Mouse (Mus musculus): ENCODE results near the gene Ssbp3. TPM values are rescaled to one million over a fixed set of nuclear protein-coding genes. Genes with fewer than 3 reads are reported as not detected.
A peak's percentile ranks its signal among the peaks of the same experiment; 100 is the strongest.

Gene Ssbp3
- total RNA-seq, 2 experiments from 2014 or later: 109 to 115 TPM

- no peak for DNase-seq (ENCODE audit: low spot score in 2 of 2)
- intact Hi-C loops (cut with DNase I): no loop called here
Measured at GRCm38 (mm10) chr4:106926401-106926800, 15.9 kb downstream of the Ssbp3 start.

GRCm38 (mm10) chr4:106927034-106927433 lies 16.5 kb downstream of the Ssbp3 start:
- no peak for DNase-seq (ENCODE audit: low spot score in 2 of 2)
- intact Hi-C loops (cut with DNase I): no loop called here

- intact Hi-C loops (cut with DNase I): no loop called here
- no peak for DNase-seq (ENCODE audit: low spot score in 2 of 2)
Measured at GRCm38 (mm10) chr4:106928961-106929360, 18.5 kb downstream of the Ssbp3 start.

- no peak for DNase-seq (ENCODE audit: low spot score in 2 of 2)
- intact Hi-C loops (cut with DNase I): no loop called here
Measured at GRCm38 (mm10) chr4:106932583-106932982, 22.1 kb downstream of the Ssbp3 start.

GRCm38 (mm10) chr4:106933813-106934482 lies 23.4 kb downstream of the Ssbp3 start:
- no peak for DNase-seq (ENCODE audit: low spot score in 2 of 2)
- intact Hi-C loops (cut with DNase I): no loop called here

DNA sequence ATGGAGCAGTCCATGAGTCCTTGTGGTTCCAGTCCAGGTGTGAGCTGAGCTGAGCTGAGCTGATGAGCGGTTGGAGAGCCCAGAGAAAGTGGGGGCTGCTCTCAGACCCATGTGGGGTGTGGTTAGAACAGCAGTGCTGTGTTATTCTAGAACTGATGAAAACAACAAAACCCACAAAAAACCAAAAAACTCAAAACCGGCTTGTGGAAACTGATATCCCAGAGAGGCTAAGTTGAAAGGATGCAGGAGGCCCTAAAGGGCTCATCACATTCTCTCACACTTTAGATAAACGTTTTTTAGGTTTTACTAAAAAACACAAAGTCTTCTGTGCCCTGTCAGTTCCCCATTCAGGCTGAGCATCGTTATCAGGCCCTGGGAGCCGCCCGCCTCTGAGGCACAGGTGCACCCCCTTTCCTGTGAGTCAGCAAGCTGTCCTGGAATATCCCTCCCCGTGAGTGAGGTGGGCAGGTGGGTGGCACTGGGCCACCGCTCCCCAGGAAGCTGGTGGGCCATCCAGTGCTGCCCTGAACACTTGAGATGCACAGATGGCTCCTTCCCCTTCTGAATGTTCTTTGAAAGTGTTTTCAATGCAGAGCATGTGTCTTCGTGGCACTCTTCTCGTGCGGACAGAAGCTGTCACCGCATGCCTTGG lies 24.6 kb downstream of the Ssbp3 start:
- intact Hi-C loops (cut with DNase I): no loop called here
- peak in 1 of 2 experiments; percentile 56 for DNase-seq (ENCODE audit: low spot score in 2 of 2)

DNA sequence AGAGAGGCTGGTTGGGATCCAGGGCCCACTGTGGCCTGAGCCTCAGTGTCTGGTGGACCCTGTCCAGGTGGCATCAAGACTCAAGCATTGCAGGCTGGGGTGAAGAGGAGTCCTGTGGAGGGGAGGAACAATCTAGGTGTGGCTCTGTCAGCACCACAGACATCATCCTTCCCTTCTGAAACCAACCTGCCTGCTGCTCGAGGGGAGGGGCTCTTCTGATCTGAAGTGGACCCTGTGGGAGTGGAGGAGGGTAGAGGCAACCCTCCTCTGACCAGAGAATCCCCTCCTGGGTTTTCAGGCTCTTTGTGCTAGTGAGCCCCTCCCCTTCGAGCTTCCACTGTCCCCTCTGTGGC lies 25.1 kb downstream of the Ssbp3 start:
- no peak for DNase-seq (ENCODE audit: low spot score in 2 of 2)
- intact Hi-C loops (cut with DNase I): no loop called here

DNA sequence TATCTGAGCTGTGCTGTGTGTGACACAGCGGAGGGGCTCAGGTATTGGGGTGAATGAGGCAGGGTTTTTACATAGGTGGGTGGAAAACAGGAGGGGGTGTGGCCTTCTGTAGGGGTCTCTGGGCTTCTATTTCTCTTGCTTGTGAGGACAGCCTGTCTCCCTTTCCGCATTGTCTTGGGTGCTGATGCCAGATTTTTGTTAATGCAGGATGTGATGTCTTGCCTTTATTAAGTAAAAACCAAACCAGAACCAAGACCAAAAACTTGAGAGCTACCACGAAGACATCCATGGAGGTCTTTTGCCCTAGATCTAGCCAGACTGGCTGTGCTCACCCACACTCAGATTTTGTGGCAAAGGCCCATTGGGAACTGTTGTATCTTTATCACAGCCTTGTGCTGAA lies 25.5 kb downstream of the Ssbp3 start:
- intact Hi-C loops (cut with DNase I): no loop called here
- DNase-seq (ENCODE audit: low spot score in 2 of 2): no peak

GRCm38 (mm10) chr4:106936741-106937140 lies 26.2 kb downstream of the Ssbp3 start:
- intact Hi-C loops (cut with DNase I): no loop called here
- DNase-seq (ENCODE audit: low spot score in 2 of 2): no peak

GRCm38 (mm10) chr4:106938506-106939222 lies 28.2 kb downstream of the Ssbp3 start:
- no peak for DNase-seq (ENCODE audit: low spot score in 2 of 2)
- intact Hi-C loops (cut with DNase I): no loop called here

DNA sequence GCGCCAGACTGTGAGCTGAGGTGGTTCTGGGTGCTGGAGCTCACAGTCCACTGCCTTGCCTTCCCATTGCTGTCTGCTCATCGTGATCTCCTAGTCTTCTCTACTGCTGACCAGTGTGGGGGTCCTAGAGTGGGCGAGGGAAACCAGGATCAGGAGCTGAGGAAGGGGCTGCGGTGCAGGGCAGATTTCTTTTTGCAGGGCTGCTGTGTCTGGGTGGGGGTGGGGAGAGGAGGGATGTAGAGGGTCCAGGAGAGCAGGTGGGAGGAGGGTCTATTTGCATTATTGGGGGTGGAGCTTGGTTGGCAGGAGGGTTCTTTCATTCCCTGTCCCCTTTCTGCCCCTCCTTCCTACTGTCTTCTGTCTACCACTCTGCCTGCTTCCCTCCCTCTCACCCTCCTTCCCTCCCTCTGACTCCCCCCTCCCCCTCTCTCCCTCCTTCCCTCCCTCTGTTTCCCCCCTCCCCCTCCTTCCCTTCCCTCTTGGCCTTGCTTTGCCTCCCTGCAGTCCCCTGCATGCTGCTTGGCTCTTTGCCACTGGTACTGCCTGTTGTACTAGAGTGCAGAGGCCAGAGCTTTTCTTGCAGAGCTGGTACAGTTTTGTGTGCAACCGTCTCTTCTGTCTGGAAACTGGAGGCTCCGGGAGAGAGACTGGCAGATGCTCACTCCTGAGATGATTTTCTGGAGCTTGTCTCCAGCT lies 28.9 kb downstream of the Ssbp3 start:
- intact Hi-C loops (cut with DNase I): no loop called here
- DNase-seq (ENCODE audit: low spot score in 2 of 2): peak; percentile 43 to 50

DNA sequence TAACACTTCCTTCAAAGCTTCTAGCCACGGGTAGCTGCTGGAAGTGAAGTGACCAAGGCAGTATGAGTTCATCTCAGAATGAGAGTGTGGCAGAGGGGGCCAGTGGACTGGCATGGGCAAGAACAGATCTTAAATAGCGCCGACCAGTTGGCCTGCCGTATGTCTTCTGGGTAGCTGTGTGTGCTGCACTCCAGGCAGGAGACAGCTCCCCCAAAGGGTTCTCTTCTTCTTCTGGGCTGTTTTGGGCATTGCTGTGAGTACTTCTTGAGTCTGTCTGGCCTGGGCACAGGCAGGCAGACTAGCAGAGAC lies 29.4 kb downstream of the Ssbp3 start:
- intact Hi-C loops (cut with DNase I): loop anchor here (5.0 kb wide), 1 partner anchor 47 kb away; no protein-coding TSS in a partner anchor

GRCm38 (mm10) chr4:106940945-106941344 lies 30.4 kb downstream of the Ssbp3 start:
- DNase-seq (ENCODE audit: low spot score in 2 of 2): no peak
- intact Hi-C loops (cut with DNase I): loop anchor here (5.0 kb wide), 1 partner anchor 46 kb away; no protein-coding TSS in a partner anchor

More for the DNA sequence above, 29.4 kb downstream of the Ssbp3 start:
- DNase-seq (ENCODE audit: low spot score in 2 of 2): no peak

- intact Hi-C loops (cut with DNase I): loop anchor here (5.0 kb wide), 1 partner anchor 46 kb away; no protein-coding TSS in a partner anchor
Measured at GRCm38 (mm10) chr4:106941475-106941874, 31.0 kb downstream of the Ssbp3 start.

DNA sequence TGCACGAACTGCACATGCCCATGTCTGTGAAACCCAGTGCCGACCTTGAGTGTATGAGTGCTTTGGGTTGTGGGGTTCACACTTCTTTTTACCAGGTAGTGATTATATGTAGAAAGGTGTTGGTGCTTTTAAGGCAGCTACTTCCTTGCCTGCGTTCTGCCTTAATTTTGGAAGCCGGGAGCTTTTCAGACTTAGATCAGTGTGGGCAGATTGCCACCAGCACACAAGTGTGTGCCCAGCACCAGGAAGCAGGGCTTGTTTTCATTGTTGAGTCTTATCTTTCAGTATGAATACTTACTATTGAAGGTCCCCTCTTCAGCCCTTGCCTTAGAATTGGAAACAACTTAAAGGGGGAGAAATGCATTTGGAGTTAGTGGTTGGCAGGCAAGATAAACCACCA lies 32.0 kb downstream of the Ssbp3 start:
- intact Hi-C loops (cut with DNase I): loop anchor here (5.0 kb wide), 1 partner anchor 45 kb away; no protein-coding TSS in a partner anchor
- no peak for DNase-seq (ENCODE audit: low spot score in 2 of 2)

More at GRCm38 (mm10) chr4:106941475-106941874, 31.0 kb downstream of the Ssbp3 start:
- DNase-seq (ENCODE audit: low spot score in 2 of 2): no peak

DNA sequence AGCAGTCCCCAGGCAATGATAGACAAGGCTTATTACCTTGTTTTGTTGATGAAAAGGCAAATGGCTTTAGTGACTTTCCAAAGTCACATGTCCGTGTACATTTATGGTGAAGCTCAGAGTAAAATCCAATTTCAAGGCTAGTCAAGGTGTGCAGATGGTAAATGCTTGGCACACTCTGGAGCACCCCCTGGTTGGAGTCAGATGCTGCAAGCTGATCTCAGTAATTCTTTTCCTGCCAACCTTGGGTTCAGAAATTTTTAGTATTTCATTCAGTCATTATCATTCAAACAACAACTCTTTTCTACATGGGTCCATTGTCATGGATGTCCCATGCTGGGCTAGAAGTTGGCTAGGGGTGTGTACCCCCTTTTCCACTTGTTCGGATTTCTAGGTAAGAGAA lies 33.1 kb downstream of the Ssbp3 start:
- no peak for DNase-seq (ENCODE audit: low spot score in 2 of 2)
- intact Hi-C loops (cut with DNase I): loop anchor here (5.0 kb wide), 1 partner anchor 44 kb away; no protein-coding TSS in a partner anchor

- intact Hi-C loops (cut with DNase I): loop anchor here (5.0 kb wide), 1 partner anchor 42 kb away; no protein-coding TSS in a partner anchor
- no peak for DNase-seq (ENCODE audit: low spot score in 2 of 2)
Measured at GRCm38 (mm10) chr4:106944898-106945297, 34.4 kb downstream of the Ssbp3 start.

- intact Hi-C loops (cut with DNase I): no loop called here
- DNase-seq (ENCODE audit: low spot score in 2 of 2): no peak
Measured at GRCm38 (mm10) chr4:106947741-106948140, 37.2 kb downstream of the Ssbp3 start.

DNA sequence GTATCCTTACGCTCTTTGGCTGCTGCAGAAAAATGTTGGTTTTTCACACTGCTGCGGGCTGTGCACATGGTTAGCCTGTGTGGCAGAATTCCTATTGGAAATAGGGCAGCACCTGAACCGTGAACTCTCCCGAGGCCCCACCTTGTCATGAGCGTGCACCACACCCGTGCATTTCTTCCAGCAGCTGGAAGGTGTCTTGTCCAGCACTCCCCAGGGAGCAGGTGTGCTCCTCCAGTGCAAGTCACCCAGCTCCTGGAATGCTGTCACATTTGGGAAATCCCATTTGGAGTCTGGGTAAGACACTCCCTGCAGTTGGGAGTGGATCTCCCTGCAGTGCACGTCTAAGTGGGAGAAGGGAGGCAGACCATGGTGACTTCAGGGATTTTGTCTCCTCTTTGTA lies 38.0 kb downstream of the Ssbp3 start:
- intact Hi-C loops (cut with DNase I): no loop called here
- no peak for DNase-seq (ENCODE audit: low spot score in 2 of 2)

- DNase-seq (ENCODE audit: low spot score in 2 of 2): no peak
- intact Hi-C loops (cut with DNase I): no loop called here
Measured at GRCm38 (mm10) chr4:106949200-106949599, 38.7 kb downstream of the Ssbp3 start.

All from left cerebral cortex, postnatal 14 days (tissue).